Mouse (Mus musculus) MEL (cell line): ENCODE results near the gene Rragd. TPM values are rescaled to one million over a fixed set of nuclear protein-coding genes. Genes with fewer than 3 reads are reported as not detected.

Source experiments
- DNase-seq: peaks from one replicate; pipeline ENCODE4 v3.0.0; 2011; ENCODE audit warnings: low read depth, low spot score
- H3K27ac ChIP-seq: 2 replicates; pipeline ENCODE4 v1.5.1; 2012; ENCODE audit warnings: low read depth, mild to moderate bottlenecking, control low read depth, low read length, moderate library complexity; ENCODE audit not compliant: control insufficient read depth
- H3K27me3 ChIP-seq, 2 experiments: fragments of 150-350 bp in 1 of 2; sonication (generic) in 1 of 2; 2 replicates each; pipeline ENCODE4 v1.6.1; 2012; ENCODE audit warnings: low read length in 2 of 2, mild to moderate bottlenecking in 2 of 2, improper control_type of control experiment in 1 of 2, moderate library complexity in 1 of 2; ENCODE audit not compliant: insufficient read depth in 2 of 2, control insufficient read depth in 1 of 2
- H3K36me3 ChIP-seq, 2 experiments: 2 replicates each; pipeline ENCODE4 v1.6.1; 2012 to 2014; ENCODE audit warnings: low read length in 2 of 2, improper control_type of control experiment in 1 of 2, inconsistent platforms in 1 of 2, mild to moderate bottlenecking in 1 of 2; ENCODE audit not compliant: insufficient read depth in 2 of 2, control insufficient read depth in 1 of 2
- H3K4me1 ChIP-seq, 2 experiments: fragments of 150-350 bp in 1 of 2; sonication (generic) in 1 of 2; 2 replicates each; pipeline ENCODE4 v1.6.1; 2012; ENCODE audit warnings: low read length in 2 of 2, improper control_type of control experiment in 1 of 2, mild to moderate bottlenecking in 1 of 2; ENCODE audit not compliant: insufficient read depth in 2 of 2, control insufficient read depth in 1 of 2
- H3K4me3 ChIP-seq, 2 experiments: fragments of 150-350 bp in 1 of 2; sonication (generic) in 1 of 2; 2 replicates each; pipeline ENCODE4 v1.5.1; 2012; ENCODE audit warnings: low read depth in 2 of 2, low read length in 2 of 2, mild to moderate bottlenecking in 2 of 2, moderate library complexity in 2 of 2, control low read depth in 1 of 2, improper control_type of control experiment in 1 of 2; ENCODE audit not compliant: control insufficient read depth in 1 of 2, insufficient read depth in 1 of 2
- H3K79me2 ChIP-seq: 2 replicates; pipeline ENCODE4 v1.6.1; 2012; ENCODE audit warnings: mild to moderate bottlenecking, low read length, moderate library complexity; ENCODE audit not compliant: control insufficient read depth, poor library complexity, insufficient read depth
- H3K9ac ChIP-seq: 2 replicates; pipeline ENCODE4 v1.6.1; 2012; ENCODE audit warnings: low read depth, mild to moderate bottlenecking, control low read depth, low read length, moderate library complexity; ENCODE audit not compliant: control insufficient read depth, poor library complexity, severe bottlenecking
- H3K9me3 ChIP-seq: fragments of 150-350 bp; sonication (generic); replicated peaks from 2 replicates; pipeline ENCODE4 v1.6.1; 2012; ENCODE audit warnings: mild to moderate bottlenecking, low read length, improper control_type of control experiment, moderate library complexity; ENCODE audit not compliant: insufficient read depth
- E2F4 ChIP-seq: IDR thresholded peaks from 2 replicates; pipeline ENCODE4 v1.6.1; 2011; ENCODE audit warnings: low read depth, low read length, improper control_type of control experiment, borderline replicate concordance
- ELF1 ChIP-seq: IDR thresholded peaks from 2 replicates; pipeline ENCODE4 v1.6.1; 2014; ENCODE audit warnings: low read depth, mild to moderate bottlenecking, inconsistent platforms, low read length, improper control_type of control experiment, moderate library complexity
- EP300 ChIP-seq, 2 experiments: IDR thresholded peaks; 2 replicates each; pipeline ENCODE4 v1.6.1; 2011; ENCODE audit warnings: improper control_type of control experiment in 2 of 2, low read length in 2 of 2, low read depth in 1 of 2, mild to moderate bottlenecking in 1 of 2
- MAX ChIP-seq: IDR thresholded peaks from 2 replicates; pipeline ENCODE4 v1.6.1; 2011; ENCODE audit warnings: low read length, improper control_type of control experiment
- MYB ChIP-seq: IDR thresholded peaks from 2 replicates; pipeline ENCODE4 v1.6.1; 2011; ENCODE audit warnings: mild to moderate bottlenecking, low read depth, low read length, improper control_type of control experiment
- NRF1 ChIP-seq: IDR thresholded peaks from 2 replicates; pipeline ENCODE4 v1.6.1; 2014; ENCODE audit warnings: low read depth, mild to moderate bottlenecking, inconsistent platforms, low read length, improper control_type of control experiment, moderate library complexity; ENCODE audit not compliant: poor library complexity, insufficient read depth, severe bottlenecking
- RAD21 ChIP-seq: IDR thresholded peaks from 2 replicates; pipeline ENCODE4 v1.6.1; 2011; ENCODE audit warnings: mild to moderate bottlenecking, low read depth, low read length, improper control_type of control experiment
- SMC3 ChIP-seq: IDR thresholded peaks from 2 replicates; pipeline ENCODE4 v1.6.1; 2011; ENCODE audit warnings: low read depth, low read length, improper control_type of control experiment
- TBP ChIP-seq: IDR thresholded peaks from 2 replicates; pipeline ENCODE4 v1.8.0; 2011; ENCODE audit warnings: low read depth, low read length, improper control_type of control experiment
- UBTF ChIP-seq: IDR thresholded peaks from 2 replicates; pipeline ENCODE4 v1.6.1; 2012; ENCODE audit warnings: low read depth, mild to moderate bottlenecking, inconsistent platforms, low read length, improper control_type of control experiment, moderate library complexity, borderline replicate concordance; ENCODE audit not compliant: insufficient read depth
- USF2 ChIP-seq, 2 experiments: IDR thresholded peaks; 2 replicates each; pipeline ENCODE4 v1.6.1; 2011 to 2012; ENCODE audit warnings: improper control_type of control experiment in 2 of 2, low read length in 2 of 2, borderline replicate concordance in 1 of 2, inconsistent platforms in 1 of 2, low read depth in 1 of 2, mild to moderate bottlenecking in 1 of 2; ENCODE audit not compliant: insufficient read depth in 1 of 2
- ZC3H11A ChIP-seq: IDR thresholded peaks from 2 replicates; pipeline ENCODE4 v1.6.1; 2012; ENCODE audit warnings: low read depth, mild to moderate bottlenecking, inconsistent platforms, low read length, improper control_type of control experiment
- polyA plus RNA-seq, 2 experiments: library from polyadenylated mRNA; stranded (reverse) in 1 of 2; unstranded in 1 of 2; fragments of >175 nt in 1 of 2; fragments of >200 nt in 1 of 2; gene quantifications; 2 replicates each; pipeline versions ENCODE4 v1.2.1 to v1.2.4; 2012; ENCODE audit warnings: low replicate concordance in 2 of 2, low read depth in 1 of 2; ENCODE audit not compliant: insufficient read length in 2 of 2, insufficient read depth in 1 of 2, missing spikeins in 1 of 2
- total RNA-seq: library from RNA; depleted of rRNA; stranded (reverse); fragments of 300-350 nt; gene quantifications from 2 replicates; pipeline ENCODE4 v1.2.3, GENCODE M21; 2012

Rragd gene
- total and polyA plus RNA-seq, 3 experiments = not detected

- H3K9ac ChIP-seq = no peak overlapping the region
- no peak for DNase-seq
- no peak overlapping the region for H3K27ac ChIP-seq
- H3K27me3 ChIP-seq = peaks cover 2 to 6% of the 10 kb centered on the region in 2 experiments; a peak in 2 of 4 replicates
- H3K4me3 ChIP-seq = no peak overlapping the region
- H3K79me2 ChIP-seq = no peaks in the 10 kb centered on the region
- no peaks in the 10 kb centered on the region for H3K36me3 ChIP-seq
- no peaks in the 10 kb centered on the region for H3K9me3 ChIP-seq
- no peaks in the 10 kb centered on the region; a peak in 1 of 4 replicates for H3K4me1 ChIP-seq
- TF ChIP-seq SMC3 (no peak), ELF1 (no peak), E2F4 (no peak), TBP (no peak), NRF1 (no peak), EP300 (IDR thresholded peaks at IDR 0.05; ENCODE audit: low read depth in 1 of 2, low read length in 2 of 2) (no peak)
- TF ChIP-seq, all 39 proteins: peak for 0
Measured at GRCm38 (mm10) chr4:32939964-32940363, 42.9 kb upstream of the Rragd start.

GRCm38 (mm10) chr4:32940984-32941383, 41.9 kb upstream of the Rragd start:
- TF ChIP-seq MYB (no peak), TBP (no peak), ZC3H11A (no peak), RAD21 (no peak), USF2 (IDR thresholded peaks at IDR 0.05; ENCODE audit: borderline replicate concordance in 1 of 2, insufficient read depth in 1 of 2, low read depth in 1 of 2, low read length in 2 of 2) (no peak)
- no peak overlapping the region for H3K4me3 ChIP-seq
- no peak for DNase-seq
- H3K9ac ChIP-seq = no peak overlapping the region
- no peaks in the 10 kb centered on the region; a peak in 1 of 4 replicates for H3K4me1 ChIP-seq
- no peaks in the 10 kb centered on the region for H3K9me3 ChIP-seq
- no peak overlapping the region for H3K27ac ChIP-seq
- H3K27me3 ChIP-seq = peaks cover 2 to 6% of the 10 kb centered on the region in 2 experiments; a peak in 2 of 4 replicates
- no peaks in the 10 kb centered on the region for H3K36me3 ChIP-seq
- H3K79me2 ChIP-seq = no peaks in the 10 kb centered on the region

- Histone ChIP-seq H3K27ac (no peak overlapping the region), H3K27me3 (peaks cover 0 to 1% of the 10 kb centered on the region in 2 experiments; a peak in 1 of 4 replicates), H3K36me3 (no peaks in the 10 kb centered on the region), H3K4me1 (no peaks in the 10 kb centered on the region), H3K9ac (no peak overlapping the region), H3K4me3 (no peak overlapping the region), H3K9me3 (no peaks in the 10 kb centered on the region), H3K79me2 (no peaks in the 10 kb centered on the region)
- DNase-seq = no peak
- TF ChIP-seq MAX (no peak), UBTF (no peak)
Measured at GRCm38 (mm10) chr4:32947631-32948030, 35.2 kb upstream of the Rragd start.
